ENCODE assay signal across 9 mouse cellular contexts in the genomic region with DNA sequence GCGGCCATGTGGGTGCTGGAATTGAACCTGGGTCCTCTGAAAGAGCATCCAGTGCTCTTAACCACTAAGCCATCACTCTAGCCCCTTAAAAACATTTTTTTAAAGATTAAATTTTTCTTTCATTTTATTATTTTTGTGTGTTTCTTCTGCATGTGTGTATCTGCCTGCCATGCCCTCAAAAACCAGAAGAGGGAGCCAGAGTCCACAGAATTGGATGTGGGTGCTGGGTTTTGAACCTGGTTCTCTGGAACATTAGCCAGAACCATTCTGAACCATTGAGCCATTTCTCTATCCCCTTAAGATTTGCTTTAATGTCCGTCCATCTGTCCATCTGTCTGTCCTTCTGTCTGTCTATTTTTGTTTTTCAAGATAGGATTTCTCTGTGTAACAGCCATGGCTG. TPM values are rescaled to one million over a fixed set of nuclear protein-coding genes. Genes with fewer than 3 reads are reported as not detected.
A peak's percentile ranks its signal among the peaks of the same experiment; 100 is the strongest.
DNase-seq lines count a peak whose midpoint lies in the region; ATAC-seq and TF ChIP-seq lines count a peak whose summit lies in the region.
"Had no signal": no experiment of that assay in that cellular context is flagged by ENCODE, and none has a peak within 500 bp of the region (broad histone marks: within the 10 kb centered on the region; RNA-seq: fewer than 3 reads in every experiment).

No protein-coding gene starts in this region.

- intact Hi-C loops in heart, adult 2 months (cut with DNase I) = loop anchor here (5.0 kb wide), 1 partner anchor 859 kb away; no protein-coding TSS in a partner anchor

- no peaks in the 10 kb centered on the region for H3K36me3 ChIP-seq in heart, adult 2 months (ENCODE audit: control insufficient read depth, insufficient read depth, low read length)
- no peaks in the 10 kb centered on the region for H3K36me3 ChIP-seq in heart, embryonic 12.5 days

- peak in 1 of 2 experiments; percentile 69 for DNase-seq in heart, adult 2 months
- DNase-seq in right cerebral cortex, postnatal 25 days = peak; percentile 32
- no peak for DNase-seq in right cerebral cortex, postnatal 36 days (ENCODE audit: low spot score in 2 of 2)
- peak; percentile 35 for DNase-seq in embryo, embryonic 10 days (ENCODE audit: low spot score)
- peak; percentile 29 for DNase-seq in lung, adult 2 months
- DNase-seq in thymus, postnatal 14 days = peak; percentile 59
- DNase-seq in ovary, postnatal 36 days (ENCODE audit: low spot score) = no peak

- H3K27ac ChIP-seq in heart, adult 2 months = no peak overlapping the region
- H3K27ac ChIP-seq in heart, embryonic 12.5 days (ENCODE audit: poor library complexity, severe bottlenecking) = no peak overlapping the region
- H3K27ac ChIP-seq: embryonic facial prominence, embryonic 13.5 days had no signal

- no peaks in the 10 kb centered on the region for H3K9me3 ChIP-seq in heart, embryonic 12.5 days (replicated peaks)
- H3K9me3 ChIP-seq: embryonic facial prominence, embryonic 13.5 days had no signal

- peak; percentile 55; the same call in 1 of the 2 replicates for TF ChIP-seq EP300 in heart, adult 2 months (IDR thresholded peaks at IDR 0.05; ENCODE audit: insufficient read depth, low read depth, low read length)

- no peaks in the 10 kb centered on the region for H3K27me3 ChIP-seq in heart, adult 2 months (ENCODE audit: control insufficient read depth, insufficient read depth, low read length)
- no peaks in the 10 kb centered on the region for H3K27me3 ChIP-seq in heart, embryonic 12.5 days (replicated peaks)
- H3K27me3 ChIP-seq: embryonic facial prominence, embryonic 13.5 days had no signal

- no peaks in the 10 kb centered on the region for H3K4me1 ChIP-seq in heart, adult 2 months (ENCODE audit: control insufficient read depth, insufficient read depth, low read length)
- H3K4me1 ChIP-seq in heart, embryonic 12.5 days (replicated peaks) = peaks cover 17% of the 10 kb centered on the region
- H3K4me1 ChIP-seq in lung, adult 2 months (ENCODE audit: control insufficient read depth, insufficient read depth, low read length) = 0 out of 2 replicates have a peak, but pooled peaks cover 2% of the 10 kb centered on the region

- ATAC-seq in heart, embryonic 12.5 days (ENCODE audit: insufficient number of reproducible peaks, low FRiP score) = no peak

- 50% methylated on average over 2 of the region's 2 CpGs for WGBS in heart, adult 2 months
- WGBS in heart, embryonic 12.5 days = 51% methylated on average over 2 of the region's 2 CpGs
- 66% methylated on average over 2 of the region's 2 CpGs for WGBS in lung, adult 2 months

- H3K4me3 ChIP-seq in heart, adult 2 months = no peak overlapping the region
- H3K4me3 ChIP-seq in heart, embryonic 12.5 days = no peak overlapping the region
- H3K4me3 ChIP-seq in lung, adult 2 months (replicated peaks; ENCODE audit: extremely low read depth, low read depth, low read length) = no peak overlapping the region
- H3K4me3 ChIP-seq: embryonic facial prominence, embryonic 13.5 days had no signal

- TF ChIP-seq POLR2A in heart, adult 2 months (IDR thresholded peaks at IDR 0.05; ENCODE audit: insufficient read depth, low read depth, low read length) = no peak
- TF ChIP-seq POLR2A in lung, adult 2 months (IDR thresholded peaks at IDR 0.05; ENCODE audit: borderline replicate concordance, extremely low read depth, low read depth, low read length) = no peak

- peak; percentile 92 for TF ChIP-seq CTCF in heart, adult 2 months (IDR thresholded peaks at IDR 0.05)
- peak; percentile 55 for TF ChIP-seq CTCF in lung, adult 2 months (IDR thresholded peaks at IDR 0.05; ENCODE audit: insufficient read depth, low read length)

- no peak overlapping the region for H3K4me2 ChIP-seq in heart, embryonic 12.5 days
- H3K4me2 ChIP-seq: embryonic facial prominence, embryonic 13.5 days had no signal

- H3K79me2 ChIP-seq in heart, adult 2 months (replicated peaks; ENCODE audit: control insufficient read depth, insufficient read depth, low read length) = no peaks in the 10 kb centered on the region

- no peak overlapping the region for H3K9ac ChIP-seq in heart, adult 2 months (ENCODE audit: low read depth, low read length)
- no peak overlapping the region for H3K9ac ChIP-seq in heart, embryonic 12.5 days
- H3K9ac ChIP-seq: embryonic facial prominence, embryonic 13.5 days had no signal

RNA-seq across cellular contexts. Expression of a gene that starts 11.6 kb away (rescaled TPM):
- total RNA-seq in heart, adult 2 months (2021) = 1 to 10 TPM; 1.3 to 1.9 TPM
- polyA plus RNA-seq in heart, adult 2 months (2012; rRNA removed) = 7.3 and 7.4 TPM in 2 replicates
- polyA plus RNA-seq in heart, embryonic 12.5 days (2016; fragmentation: Nextera tagmentation; extraction: Ambion mirVana) = 3.0 and 4.3 TPM in 2 replicates
- polyA plus RNA-seq in lung, adult 2 months (2012; rRNA removed) = 49.4 and 59.8 TPM in 2 replicates

RNA-seq across cellular contexts. Expression of a gene that starts 17.4 kb away (rescaled TPM):
- total RNA-seq in heart, adult 2 months (2021) = not detected
- 0.20 TPM in 1 of 2 replicates, not detected in the other for polyA plus RNA-seq in heart, adult 2 months (2012; rRNA removed)
- polyA plus RNA-seq in heart, embryonic 12.5 days (2016; fragmentation: Nextera tagmentation; extraction: Ambion mirVana) = not detected in 2 replicates
- polyA plus RNA-seq in lung, adult 2 months (2012; rRNA removed) = 1.0 and 2.3 TPM in 2 replicates

RNA-seq across cellular contexts. Expression of a gene that starts 35.2 kb away (rescaled TPM):
- total RNA-seq in heart, adult 2 months (2021) = 10 to 100 TPM; 40.3 to 43.2 TPM
- 170 and 218 TPM in 2 replicates for polyA plus RNA-seq in heart, adult 2 months (2012; rRNA removed)
- 67.5 and 70.3 TPM in 2 replicates for polyA plus RNA-seq in heart, embryonic 12.5 days (2016; fragmentation: Nextera tagmentation; extraction: Ambion mirVana)
- polyA plus RNA-seq in lung, adult 2 months (2012; rRNA removed) = 918 and 1,083 TPM in 2 replicates

RNA-seq across cellular contexts. Expression of a gene that starts 49.8 kb away (rescaled TPM):
- under 1 TPM; 0.30 to 0.47 TPM for total RNA-seq in heart, adult 2 months (2021)
- polyA plus RNA-seq in heart, adult 2 months (2012; rRNA removed) = 0.57 and 1.1 TPM in 2 replicates
- polyA plus RNA-seq in heart, embryonic 12.5 days (2016; fragmentation: Nextera tagmentation; extraction: Ambion mirVana) = 1.1 and 1.3 TPM in 2 replicates
- polyA plus RNA-seq in lung, adult 2 months (2012; rRNA removed) = 7.1 and 12.2 TPM in 2 replicates

RNA-seq across cellular contexts. Expression of a gene that starts 56.3 kb away (rescaled TPM):
- 10 to 100 TPM; 12.6 to 13.3 TPM for total RNA-seq in heart, adult 2 months (2021)
- 45.8 and 55.2 TPM in 2 replicates for polyA plus RNA-seq in heart, adult 2 months (2012; rRNA removed)
- polyA plus RNA-seq in heart, embryonic 12.5 days (2016; fragmentation: Nextera tagmentation; extraction: Ambion mirVana) = 5.8 and 7.1 TPM in 2 replicates
- polyA plus RNA-seq in lung, adult 2 months (2012; rRNA removed) = 83.7 and 86.9 TPM in 2 replicates

Comparison
In these comparisons a context has a peak if more than half of its experiments do, and no peak if none do; other contexts are left out.
1. DNase-seq: peak in right cerebral cortex, postnatal 25 days (single experiment), embryo, embryonic 10 days (single experiment), lung, adult 2 months (single experiment) and thymus, postnatal 14 days (single experiment); none in right cerebral cortex, postnatal 36 days (0 of 2) and ovary, postnatal 36 days (single experiment).